Mouse (Mus musculus) erythroblast, embryonic 14.5 days (primary cell): ENCODE measurements around the gene Arnt2.

Experiments used
- GATA1 ChIP-seq: IDR thresholded peaks from 2 replicates; pipeline ENCODE4 v1.6.1; 2012; ENCODE audit warnings: low read length, inconsistent platforms, mixed read lengths
- TAL1 ChIP-seq: IDR thresholded peaks from 3 replicates; pipeline ENCODE4 v1.6.1; 2012; ENCODE audit warnings: low read length, inconsistent platforms, mixed read lengths

DNA sequence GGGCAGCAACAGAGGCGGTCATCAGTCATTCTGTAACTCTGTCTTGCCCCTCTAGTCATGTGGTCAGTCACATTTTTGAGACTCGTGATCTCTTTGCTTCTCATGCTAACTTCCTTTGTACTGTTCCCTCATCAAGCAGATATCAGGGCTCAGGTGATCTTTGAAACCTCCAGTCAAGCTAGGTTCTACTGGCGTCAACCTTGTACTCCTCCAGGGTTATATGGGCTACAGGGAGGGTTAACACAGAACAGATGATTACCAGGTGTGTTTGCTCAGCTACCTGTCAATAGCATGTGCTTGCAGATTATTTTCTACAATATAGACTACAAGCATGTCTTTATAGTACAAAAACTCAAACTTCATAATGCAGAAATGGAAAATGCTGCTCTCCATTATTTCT lies 183.1 kb downstream of the Arnt2 start:
- no peak for TF ChIP-seq TAL1
- no peak for TF ChIP-seq GATA1
